Mouse (Mus musculus) megakaryocyte progenitor cell, adult 5-6 weeks (primary cell): ENCODE data around the gene Ccdc32. TPM values are rescaled to one million over a fixed set of nuclear protein-coding genes. Genes with fewer than 3 reads are reported as not detected.

Experiments
- total RNA-seq, 2 experiments: library from RNA; stranded (forward) in 1 of 2; stranded (reverse) in 1 of 2; fragments of 157-497, 149-512 nt in 1 of 2; fragments of 200-1000 nt in 1 of 2; gene quantifications; 2 replicates each; pipeline versions ENCODE4 v1.2.3 to v1.2.4; 2015 to 2017

Gene Ccdc32
- total RNA-seq, 2 experiments from 2014 or later: 10.4 to 15.2 TPM

Other genes starting within 250 kb of the Ccdc32 start
- gene Disp2, start 249.7 kb downstream of the Ccdc32 start, total RNA-seq (2015): not detected in 2 replicates
- not detected in 2 replicates for gene Disp2, start 249.7 kb downstream of the Ccdc32 start, total RNA-seq (2017)
- 50.8 and 55.8 TPM in 2 replicates for gene Knstrn, start 215.4 kb downstream of the Ccdc32 start, total RNA-seq (2015)
- 215 and 245 TPM in 2 replicates for gene Knstrn, start 215.4 kb downstream of the Ccdc32 start, total RNA-seq (2017)
- 25.9 and 29.6 TPM in 2 replicates for gene Ivd, start 167.4 kb downstream of the Ccdc32 start, total RNA-seq (2015)
- gene Ivd, start 167.4 kb downstream of the Ccdc32 start, total RNA-seq (2017): 37.4 and 39.7 TPM in 2 replicates
- 6.0 and 6.5 TPM in 2 replicates for gene Bahd1, start 129.0 kb downstream of the Ccdc32 start, total RNA-seq (2015)
- gene Bahd1, start 129.0 kb downstream of the Ccdc32 start, total RNA-seq (2017): 4.9 and 7.1 TPM in 2 replicates
- gene Chst14, start 102.9 kb downstream of the Ccdc32 start, total RNA-seq (2015): 4.6 and 5.7 TPM in 2 replicates
- gene Chst14, start 102.9 kb downstream of the Ccdc32 start, total RNA-seq (2017): 1.5 and 4.7 TPM in 2 replicates
- 13.0 and 14.6 TPM in 2 replicates for gene Rpusd2, start 5.4 kb upstream of the Ccdc32 start, total RNA-seq (2015)
- 16.0 and 17.6 TPM in 2 replicates for gene Rpusd2, start 5.4 kb upstream of the Ccdc32 start, total RNA-seq (2017)
- gene Knl1, start 17.7 kb upstream of the Ccdc32 start, total RNA-seq (2015): 58.2 and 69.4 TPM in 2 replicates
- gene Knl1, start 17.7 kb upstream of the Ccdc32 start, total RNA-seq (2017): 55.3 and 78.8 TPM in 2 replicates
- gene Rad51, start 83.4 kb upstream of the Ccdc32 start, total RNA-seq (2015): 35.8 and 37.2 TPM in 2 replicates
- gene Rad51, start 83.4 kb upstream of the Ccdc32 start, total RNA-seq (2017): 33.6 and 33.8 TPM in 2 replicates
- gene Rmdn3, start 127.6 kb upstream of the Ccdc32 start, total RNA-seq (2015): 19.5 and 21.0 TPM in 2 replicates
- 39.8 and 44.2 TPM in 2 replicates for gene Rmdn3, start 127.6 kb upstream of the Ccdc32 start, total RNA-seq (2017)
- 0.42 and 4.3 TPM in 2 replicates for gene Gchfr, start 138.4 kb upstream of the Ccdc32 start, total RNA-seq (2015)
- not detected in 2 replicates for gene Gchfr, start 138.4 kb upstream of the Ccdc32 start, total RNA-seq (2017)
- gene Gm14137, start 145.1 kb upstream of the Ccdc32 start, total RNA-seq (2015): not detected in 2 replicates
- not detected in 2 replicates for gene Gm14137, start 145.1 kb upstream of the Ccdc32 start, total RNA-seq (2017)
- gene Zfyve19, start 179.2 kb upstream of the Ccdc32 start, total RNA-seq (2015): 29.4 and 38.4 TPM in 2 replicates
- gene Zfyve19, start 179.2 kb upstream of the Ccdc32 start, total RNA-seq (2017): 59.2 and 79.1 TPM in 2 replicates
- 32.6 and 34.6 TPM in 2 replicates for gene Dnajc17, start 179.4 kb upstream of the Ccdc32 start, total RNA-seq (2015)
- 86.0 and 87.8 TPM in 2 replicates for gene Dnajc17, start 179.4 kb upstream of the Ccdc32 start, total RNA-seq (2017)
- not detected in 2 replicates for gene Ppp1r14d, start 200.5 kb upstream of the Ccdc32 start, total RNA-seq (2015)
- not detected in 2 replicates for gene Ppp1r14d, start 200.5 kb upstream of the Ccdc32 start, total RNA-seq (2017)
- 0.20 and 0.44 TPM in 2 replicates for gene Spint1, start 208.0 kb upstream of the Ccdc32 start, total RNA-seq (2015)
- 0.14 TPM in 1 of 2 replicates, not detected in the other for gene Spint1, start 208.0 kb upstream of the Ccdc32 start, total RNA-seq (2017)
- not detected in 2 replicates for gene Rhov, start 241.9 kb upstream of the Ccdc32 start, total RNA-seq (2015)
- gene Rhov, start 241.9 kb upstream of the Ccdc32 start, total RNA-seq (2017): not detected in 2 replicates